Mouse (Mus musculus) neural tube, embryonic 11.5 days (tissue): Measurements from ENCODE around the gene Ube2e2. TPM values are rescaled to one million over a fixed set of nuclear protein-coding genes. Genes with fewer than 3 reads are reported as not detected.

Source experiments
- ATAC-seq: fragments of 200-750 bp; cut with Nextera tagmentation; 2 replicates; pipeline ENCODE4 v1.8.0; 2017; ENCODE audit warnings: moderate number of reproducible peaks, mild to moderate bottlenecking, moderate TSS enrichment, moderate library complexity; ENCODE audit not compliant: insufficient read depth, low FRiP score, low TSS enrichment
- DNase-seq: peaks from one replicate; pipeline ENCODE4 v3.0.0-alpha.2; 2015; ENCODE audit warnings: low spot score
- H3K27ac ChIP-seq: fragments of 300-500 bp; sonication (generic); 2 replicates; pipeline ENCODE4 v1.5.1; 2014; ENCODE audit warnings: low read depth, mild to moderate bottlenecking, low read length
- H3K27me3 ChIP-seq: fragments of 300-500 bp; sonication (generic); 2 replicates; pipeline ENCODE4 v1.6.1; 2014; ENCODE audit warnings: mild to moderate bottlenecking, low read length, mixed read lengths; ENCODE audit not compliant: control insufficient read depth, insufficient read depth
- H3K36me3 ChIP-seq: fragments of 300-500 bp; sonication (generic); 2 replicates; pipeline ENCODE4 v1.6.1; 2014; ENCODE audit warnings: mild to moderate bottlenecking, low read length, moderate library complexity, mixed read lengths; ENCODE audit not compliant: control insufficient read depth, insufficient read depth
- H3K4me1 ChIP-seq: fragments of 300-500 bp; sonication (generic); 2 replicates; pipeline ENCODE4 v1.6.1; 2014; ENCODE audit warnings: low read length, mixed read lengths; ENCODE audit not compliant: control insufficient read depth, insufficient read depth
- H3K4me2 ChIP-seq: fragments of 300-500 bp; sonication (generic); 2 replicates; pipeline ENCODE4 v1.6.1; 2014; ENCODE audit warnings: low read depth, mild to moderate bottlenecking, moderate library complexity
- H3K4me3 ChIP-seq: fragments of 300-500 bp; sonication (generic); 2 replicates; pipeline ENCODE4 v1.5.1; 2014; ENCODE audit warnings: low read depth, low read length
- H3K9ac ChIP-seq: fragments of 300-500 bp; sonication (generic); 2 replicates; pipeline ENCODE4 v1.6.1; 2014; ENCODE audit warnings: mild to moderate bottlenecking, low read length
- H3K9me3 ChIP-seq: fragments of 300-500 bp; sonication (generic); 2 replicates; pipeline ENCODE4 v1.6.1; 2016; ENCODE audit warnings: low read length; ENCODE audit not compliant: control insufficient read depth
- WGBS: fragments of 180-500 bp; shearing (Covaris S2); extraction: QIAGEN DNeasy Blood & Tissue Kit; methylation state at CpG from one replicate; pipeline ENCODE4 v1.1.7; 2014; 5-methylcytosine and 5-hydroxymethylcytosine counted together
- polyA plus RNA-seq: library from polyadenylated mRNA; unstranded; fragments of >200 nt; fragmentation: Nextera tagmentation; extraction: Ambion mirVana; gene quantifications from 2 replicates; pipeline ENCODE4 v1.2.1, GENCODE M21; 2014

Gene Ube2e2
- polyA plus RNA-seq, 1 experiment from 2014 or later, result 53.3 TPM

GRCm38 (mm10) chr14:18820713-18821112 is 73.4 kb downstream of the Ube2e2 start:
- no peak for DNase-seq
- no peak overlapping the region for H3K9ac ChIP-seq
- no peak overlapping the region for H3K27ac ChIP-seq
- 77% methylated on average over 6 of the region's 6 CpGs for WGBS
- H3K9me3 ChIP-seq, result no peaks in the 10 kb centered on the region
- ATAC-seq, result no peak
- H3K27me3 ChIP-seq, result no peaks in the 10 kb centered on the region
- H3K4me3 ChIP-seq, result no peak overlapping the region
- H3K36me3 ChIP-seq, result no peaks in the 10 kb centered on the region
- H3K4me1 ChIP-seq, result no peaks in the 10 kb centered on the region
- H3K4me2 ChIP-seq, result no peak overlapping the region

GRCm38 (mm10) chr14:18796857-18797256 is 97.2 kb downstream of the Ube2e2 start:
- DNase-seq, result no peak

GRCm38 (mm10) chr14:18795787-18796186 is 98.3 kb downstream of the Ube2e2 start:
- Histone ChIP-seq H3K27ac (no peak overlapping the region), H3K9me3 (no peaks in the 10 kb centered on the region), H3K9ac (no peak overlapping the region), H3K4me2 (no peak overlapping the region), H3K27me3 (no peaks in the 10 kb centered on the region), H3K4me3 (no peak overlapping the region), H3K4me1 (no peaks in the 10 kb centered on the region), H3K36me3 (no peaks in the 10 kb centered on the region)
- 60% methylated on average over 2 of the region's 2 CpGs for WGBS
- DNase-seq, result no peak
- no peak for ATAC-seq

More at GRCm38 (mm10) chr14:18796857-18797256, 97.2 kb downstream of the Ube2e2 start:
- no peak for ATAC-seq
- Histone ChIP-seq H3K27ac (no peak overlapping the region), H3K36me3 (no peaks in the 10 kb centered on the region), H3K4me1 (no peaks in the 10 kb centered on the region), H3K4me3 (no peak overlapping the region), H3K27me3 (no peaks in the 10 kb centered on the region), H3K9ac (no peak overlapping the region), H3K9me3 (no peaks in the 10 kb centered on the region), H3K4me2 (no peak overlapping the region)

GRCm38 (mm10) chr14:18778993-18779675 is 114.9 kb downstream of the Ube2e2 start:
- Histone ChIP-seq H3K4me3 (no peak overlapping the region), H3K4me1 (no peaks in the 10 kb centered on the region), H3K9me3 (no peaks in the 10 kb centered on the region), H3K27me3 (no peaks in the 10 kb centered on the region), H3K27ac (no peak overlapping the region), H3K4me2 (no peak overlapping the region), H3K9ac (no peak overlapping the region), H3K36me3 (no peaks in the 10 kb centered on the region)
- 81% methylated on average over 3 of the region's 3 CpGs for WGBS
- DNase-seq, result no peak
- ATAC-seq, result no peak

DNA sequence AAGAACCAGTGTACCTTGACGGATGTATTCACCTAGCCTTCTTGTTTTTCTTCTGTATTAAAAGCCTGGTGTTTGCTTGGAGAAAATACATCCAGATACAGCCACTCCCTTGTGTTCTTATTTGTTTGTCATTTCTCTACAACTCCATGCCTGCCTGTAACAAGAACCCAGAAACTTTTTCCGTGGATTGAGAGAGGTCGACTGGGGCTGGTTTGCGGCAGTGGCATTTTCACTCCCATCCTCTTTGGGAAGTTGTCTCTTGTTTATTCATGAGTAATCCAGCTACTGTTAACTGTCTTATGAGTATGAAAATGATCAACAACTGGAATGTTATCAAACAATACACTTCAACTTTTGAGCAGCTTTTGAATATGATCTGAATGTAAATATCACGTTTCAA is 115.8 kb downstream of the Ube2e2 start:
- Histone ChIP-seq H3K36me3 (no peaks in the 10 kb centered on the region), H3K9me3 (no peaks in the 10 kb centered on the region), H3K4me1 (no peaks in the 10 kb centered on the region), H3K9ac (no peak overlapping the region), H3K4me2 (no peak overlapping the region), H3K27ac (no peak overlapping the region), H3K27me3 (no peaks in the 10 kb centered on the region), H3K4me3 (no peak overlapping the region)
- 94% methylated on average over 5 of the region's 5 CpGs for WGBS
- ATAC-seq (no peak), DNase-seq (no peak)

DNA sequence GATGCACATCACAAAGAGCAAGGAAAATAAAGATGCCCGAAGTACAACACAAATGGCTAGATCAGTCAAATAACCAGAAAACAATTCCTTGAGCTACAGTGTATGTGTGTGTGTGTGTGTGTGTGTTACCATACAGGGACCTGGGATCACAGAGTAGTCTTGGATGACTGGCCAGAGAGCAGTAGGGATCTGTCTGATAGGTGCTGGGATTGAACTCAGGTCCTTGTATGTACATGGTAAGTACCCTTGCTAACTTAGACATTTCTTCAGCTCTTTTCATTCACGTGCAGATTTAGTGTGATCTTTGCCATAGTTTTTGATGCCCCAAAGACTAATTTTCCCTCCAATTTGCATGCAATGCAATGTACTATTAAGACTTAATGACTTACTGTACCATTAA is 117.9 kb downstream of the Ube2e2 start:
- no peak for ATAC-seq
- Histone ChIP-seq H3K4me3 (no peak overlapping the region), H3K36me3 (no peaks in the 10 kb centered on the region), H3K9me3 (no peaks in the 10 kb centered on the region), H3K4me1 (no peaks in the 10 kb centered on the region), H3K27ac (no peak overlapping the region), H3K27me3 (no peaks in the 10 kb centered on the region), H3K9ac (no peak overlapping the region), H3K4me2 (no peak overlapping the region)
- 92% methylated on average over 2 of the region's 2 CpGs for WGBS
- DNase-seq, result no peak

DNA sequence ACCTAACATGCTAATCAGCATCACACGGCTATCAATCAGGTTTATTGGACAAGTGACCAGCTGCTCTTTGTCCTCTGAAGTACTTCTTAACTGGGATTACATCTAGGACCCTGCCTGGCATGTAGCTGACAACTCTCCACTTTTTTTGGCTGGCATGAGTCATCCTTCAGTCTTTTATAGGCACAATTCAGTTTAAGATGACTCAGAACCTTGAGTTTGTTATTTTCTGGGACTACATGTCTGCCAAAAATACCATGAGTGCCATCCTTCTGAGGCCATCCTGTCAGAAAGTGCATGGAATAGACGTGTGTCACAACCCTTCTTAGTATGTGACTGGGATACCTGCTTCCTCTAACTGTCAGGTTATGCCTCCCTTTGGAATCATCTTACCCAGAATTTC is 120.3 kb downstream of the Ube2e2 start:
- DNase-seq (no peak), ATAC-seq (no peak)
- no peaks in the 10 kb centered on the region for H3K9me3 ChIP-seq
- H3K36me3 ChIP-seq, result no peaks in the 10 kb centered on the region
- H3K4me3 ChIP-seq, result no peak overlapping the region
- no peak overlapping the region for H3K4me2 ChIP-seq
- no peak overlapping the region for H3K9ac ChIP-seq
- WGBS, result 70% methylated on average over 2 of the region's 2 CpGs
- H3K4me1 ChIP-seq, result no peaks in the 10 kb centered on the region
- H3K27me3 ChIP-seq, result no peaks in the 10 kb centered on the region
- no peak overlapping the region for H3K27ac ChIP-seq

- Histone ChIP-seq H3K9me3 (no peaks in the 10 kb centered on the region), H3K4me3 (no peak overlapping the region), H3K4me1 (no peaks in the 10 kb centered on the region), H3K27me3 (no peaks in the 10 kb centered on the region), H3K36me3 (no peaks in the 10 kb centered on the region), H3K27ac (no peak overlapping the region), H3K9ac (no peak overlapping the region), H3K4me2 (no peak overlapping the region)
- 76% methylated on average over 6 of the region's 6 CpGs for WGBS
- ATAC-seq (no peak), DNase-seq (no peak)
These were observed 134.3 kb downstream of the Ube2e2 start for GRCm38 (mm10) chr14:18759601-18760356.
